Mouse (Mus musculus) liver, embryonic 13.5 days (tissue): ENCODE results near the gene Mgme1. TPM values are rescaled to one million over a fixed set of nuclear protein-coding genes. Genes with fewer than 3 reads are reported as not detected.
A peak's percentile ranks its signal among the peaks of the same experiment; 100 is the strongest.

ENCODE experiments used
- ATAC-seq: fragments of 200-750 bp; cut with Nextera tagmentation; 2 replicates; pipeline ENCODE4 v1.8.0; 2017; ENCODE audit warnings: low read depth, mild to moderate bottlenecking, moderate number of reproducible peaks, moderate library complexity
- DNase-seq: peaks from one replicate; pipeline ENCODE4 v3.0.0; 2022
- H3K27ac ChIP-seq: fragments of 300-500 bp; sonication (generic); 2 replicates; pipeline ENCODE4 v1.5.1; 2015; ENCODE audit warnings: moderate library complexity, mild to moderate bottlenecking, inconsistent platforms
- H3K27me3 ChIP-seq: fragments of 300-500 bp; sonication (generic); 2 replicates; pipeline ENCODE4 v1.6.1; 2015; ENCODE audit warnings: mild to moderate bottlenecking, inconsistent platforms
- H3K36me3 ChIP-seq: fragments of 300-500 bp; sonication (generic); 2 replicates; pipeline ENCODE4 v1.6.1; 2015; ENCODE audit warnings: mild to moderate bottlenecking, inconsistent platforms
- H3K4me1 ChIP-seq: fragments of 300-500 bp; sonication (generic); replicated peaks from 2 replicates; pipeline ENCODE4 v1.6.1; 2015; ENCODE audit warnings: inconsistent platforms
- H3K4me2 ChIP-seq: fragments of 300-500 bp; sonication (generic); 2 replicates; pipeline ENCODE4 v1.6.1; 2015; ENCODE audit warnings: inconsistent platforms, mild to moderate bottlenecking, moderate library complexity
- H3K4me3 ChIP-seq: fragments of 300-500 bp; sonication (generic); replicated peaks from 2 replicates; pipeline ENCODE4 v1.5.1; 2015; ENCODE audit warnings: mild to moderate bottlenecking, inconsistent platforms
- H3K9ac ChIP-seq: fragments of 300-500 bp; sonication (generic); 2 replicates; pipeline ENCODE4 v1.6.1; 2015; ENCODE audit warnings: mild to moderate bottlenecking, inconsistent platforms
- H3K9me3 ChIP-seq: fragments of 300-500 bp; sonication (generic); replicated peaks from 2 replicates; pipeline ENCODE4 v1.6.1; 2016; ENCODE audit warnings: inconsistent platforms
- WGBS: fragments of 180-500 bp; shearing (Covaris S2); methylation state at CpG from one replicate; pipeline ENCODE4 v1.1.7; 2015; ENCODE audit not compliant: insufficient replicate concordance; 5-methylcytosine and 5-hydroxymethylcytosine counted together
- polyA plus RNA-seq: library from polyadenylated mRNA; unstranded; fragments of >200 nt; fragmentation: Nextera tagmentation; extraction: Ambion mirVana; gene quantifications from 2 replicates; pipeline ENCODE4 v1.2.1, GENCODE M21; 2015

Gene Mgme1
- polyA plus RNA-seq, 1 experiment from 2014 or later, result 14.0 TPM

DNA sequence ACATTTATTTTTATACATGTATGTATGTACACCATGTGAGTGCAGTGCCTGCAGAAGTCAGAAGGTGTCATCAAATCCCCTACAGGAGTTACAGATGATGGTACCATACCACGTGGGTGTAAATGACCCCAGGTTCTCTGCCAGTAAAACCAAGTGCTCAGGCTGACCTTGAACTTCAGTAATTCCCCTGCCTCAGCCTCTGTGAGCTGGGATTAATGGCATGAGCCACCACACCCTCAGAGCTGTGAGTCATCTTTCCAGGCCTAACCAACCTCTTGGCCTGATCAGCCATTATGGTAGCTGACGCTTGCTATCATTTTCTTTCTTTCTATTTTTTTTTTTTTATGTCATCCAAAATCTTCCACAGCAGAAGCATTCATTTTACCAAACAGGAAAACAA lies 40.9 kb downstream of the Mgme1 start:
- Histone ChIP-seq H3K9ac (no peak overlapping the region), H3K27ac (no peak overlapping the region), H3K27me3 (no peaks in the 10 kb centered on the region), H3K4me2 (no peak overlapping the region), H3K4me1 (0 out of 2 replicates have a peak, but pooled peaks cover 4% of the 10 kb centered on the region), H3K36me3 (no peaks in the 10 kb centered on the region), H3K9me3 (no peaks in the 10 kb centered on the region), H3K4me3 (no peak overlapping the region)
- no peak for DNase-seq
- WGBS, result 81% methylated on average over 2 of the region's 2 CpGs
- ATAC-seq, result no peak

- WGBS, result 64% methylated on average over 3 of the region's 3 CpGs
- ATAC-seq (no peak), DNase-seq (no peak)
- Histone ChIP-seq H3K27me3 (peaks cover 26% of the 10 kb centered on the region), H3K36me3 (no peaks in the 10 kb centered on the region), H3K27ac (no peak overlapping the region), H3K9ac (no peak overlapping the region), H3K4me3 (no peak overlapping the region), H3K4me1 (no peaks in the 10 kb centered on the region), H3K4me2 (no peak overlapping the region), H3K9me3 (no peaks in the 10 kb centered on the region)
These were observed 53.8 kb downstream of the Mgme1 start for GRCm38 (mm10) chr2:144324218-144324617.

DNA sequence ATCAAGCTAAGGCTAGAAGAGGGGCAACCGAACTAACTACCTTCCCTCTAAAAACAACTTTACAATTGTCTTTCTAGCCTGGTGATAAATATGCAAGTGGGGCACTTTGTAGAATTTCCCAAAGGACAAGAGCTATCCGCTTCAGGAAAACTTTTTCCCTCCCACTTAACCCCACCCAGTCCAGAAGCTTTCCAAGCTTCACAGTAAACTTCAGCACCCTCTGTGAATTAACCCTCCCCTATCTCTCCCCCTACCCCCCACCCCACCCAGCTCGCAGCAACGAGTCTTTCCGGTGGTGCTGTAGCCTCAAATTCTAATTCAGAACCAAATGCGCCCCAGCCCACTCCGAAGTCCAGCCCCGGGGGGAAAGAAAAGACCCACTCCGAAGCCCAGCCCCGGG lies 59.0 kb downstream of the Mgme1 start:
- H3K36me3 ChIP-seq, result no peaks in the 10 kb centered on the region
- no peak overlapping the region for H3K27ac ChIP-seq
- no peak overlapping the region for H3K4me3 ChIP-seq
- H3K9ac ChIP-seq, result no peak overlapping the region
- ATAC-seq (no peak), DNase-seq (no peak)
- H3K9me3 ChIP-seq, result no peaks in the 10 kb centered on the region
- peaks cover 78% of the 10 kb centered on the region for H3K27me3 ChIP-seq
- peaks cover 21% of the 10 kb centered on the region for H3K4me1 ChIP-seq
- H3K4me2 ChIP-seq, result no peak overlapping the region
- WGBS, result 9% methylated on average over 10 of the region's 10 CpGs

DNA sequence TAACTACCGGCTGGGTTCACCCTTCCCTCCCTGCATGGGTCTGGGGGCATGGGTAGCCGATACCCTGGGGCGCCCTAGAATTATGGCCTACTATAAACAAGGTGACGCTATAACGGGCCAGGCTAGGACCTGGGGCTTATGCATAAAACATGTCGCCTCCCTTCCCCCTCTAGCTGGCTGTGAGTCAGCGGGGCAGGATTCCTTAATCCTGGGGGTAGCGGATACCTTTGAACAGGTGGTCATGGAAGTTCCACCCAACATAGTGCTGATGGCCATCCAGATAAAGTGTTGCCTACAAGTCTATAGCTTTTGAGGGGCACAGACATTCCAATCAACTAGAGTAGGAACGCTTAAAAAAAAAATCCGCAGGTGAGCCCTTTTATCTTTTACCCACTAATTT lies 59.5 kb downstream of the Mgme1 start:
- Histone ChIP-seq H3K4me2 (no peak overlapping the region), H3K27ac (no peak overlapping the region), H3K9ac (no peak overlapping the region), H3K36me3 (no peaks in the 10 kb centered on the region), H3K27me3 (peaks cover 83% of the 10 kb centered on the region), H3K9me3 (no peaks in the 10 kb centered on the region), H3K4me1 (peaks cover 21% of the 10 kb centered on the region), H3K4me3 (peak overlapping the region; percentile 52; the same call in 1 of the 2 replicates)
- DNase-seq (no peak), ATAC-seq (no peak)
- WGBS, result 7% methylated on average over 10 of the region's 10 CpGs

DNA sequence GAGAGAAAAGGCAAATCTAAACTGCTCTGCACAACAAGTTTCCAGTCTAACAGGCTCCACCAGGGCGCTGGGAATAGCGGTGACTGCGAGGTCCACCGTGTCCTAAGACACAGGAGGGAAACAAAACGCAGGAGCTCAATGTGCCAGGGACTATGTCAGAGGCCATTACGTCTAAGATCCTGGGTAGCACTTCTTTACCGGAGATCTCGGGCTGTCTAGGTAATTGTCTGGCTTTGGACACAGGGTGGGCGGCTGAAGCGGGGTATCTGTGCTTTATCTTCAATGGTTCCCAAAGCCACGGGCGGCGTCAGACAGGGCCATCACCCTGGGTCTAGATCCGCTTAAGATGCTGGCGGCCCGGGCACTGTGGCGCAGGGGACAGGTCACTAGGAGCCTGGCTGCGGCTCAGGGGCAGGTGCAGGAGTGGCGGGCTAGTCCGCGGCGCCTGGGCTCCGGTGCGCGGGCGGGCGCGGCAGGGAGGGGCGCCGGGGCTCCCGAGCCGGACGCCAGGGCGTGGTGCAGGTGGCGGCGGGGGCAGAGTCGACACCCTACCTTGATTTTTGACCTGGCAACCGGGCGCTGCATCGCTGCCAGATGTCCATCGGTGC lies 60.0 kb downstream of the Mgme1 start:
- Histone ChIP-seq H3K36me3 (no peaks in the 10 kb centered on the region), H3K9me3 (no peaks in the 10 kb centered on the region), H3K9ac (no peak overlapping the region), H3K27me3 (peaks cover 88% of the 10 kb centered on the region), H3K4me3 (peak overlapping the region; percentile 52), H3K27ac (no peak overlapping the region), H3K4me2 (peak overlapping the region; percentile 70), H3K4me1 (peaks cover 21% of the 10 kb centered on the region)
- WGBS, result under 1% methylated on average over 41 of the region's 41 CpGs
- no peak for DNase-seq
- ATAC-seq, result no peak

Other genes with a start within 250 kb of the Mgme1 start
- gene Banf2, start 237.6 kb upstream of the Mgme1 start, polyA plus RNA-seq, result not detected in 2 replicates
- 83.9 and 94.8 TPM in 2 replicates for gene Snx5, start 243 bp downstream of the Mgme1 start, polyA plus RNA-seq
- not detected in 2 replicates for gene Ovol2, start 61.5 kb downstream of the Mgme1 start, polyA plus RNA-seq
- gene Kat14, start 98.3 kb downstream of the Mgme1 start, polyA plus RNA-seq, result 20.7 and 21.1 TPM in 2 replicates
- gene Pet117, start 98.3 kb downstream of the Mgme1 start, polyA plus RNA-seq, result 2.8 and 4.4 TPM in 2 replicates